Mouse (Mus musculus): ENCODE data around the gene Clic1. TPM values are rescaled to one million over a fixed set of nuclear protein-coding genes. Genes with fewer than 3 reads are reported as not detected.

Clic1 gene
- total RNA-seq, 2 experiments from 2014 or later, result 28.3 to 32.5 TPM

DNA sequence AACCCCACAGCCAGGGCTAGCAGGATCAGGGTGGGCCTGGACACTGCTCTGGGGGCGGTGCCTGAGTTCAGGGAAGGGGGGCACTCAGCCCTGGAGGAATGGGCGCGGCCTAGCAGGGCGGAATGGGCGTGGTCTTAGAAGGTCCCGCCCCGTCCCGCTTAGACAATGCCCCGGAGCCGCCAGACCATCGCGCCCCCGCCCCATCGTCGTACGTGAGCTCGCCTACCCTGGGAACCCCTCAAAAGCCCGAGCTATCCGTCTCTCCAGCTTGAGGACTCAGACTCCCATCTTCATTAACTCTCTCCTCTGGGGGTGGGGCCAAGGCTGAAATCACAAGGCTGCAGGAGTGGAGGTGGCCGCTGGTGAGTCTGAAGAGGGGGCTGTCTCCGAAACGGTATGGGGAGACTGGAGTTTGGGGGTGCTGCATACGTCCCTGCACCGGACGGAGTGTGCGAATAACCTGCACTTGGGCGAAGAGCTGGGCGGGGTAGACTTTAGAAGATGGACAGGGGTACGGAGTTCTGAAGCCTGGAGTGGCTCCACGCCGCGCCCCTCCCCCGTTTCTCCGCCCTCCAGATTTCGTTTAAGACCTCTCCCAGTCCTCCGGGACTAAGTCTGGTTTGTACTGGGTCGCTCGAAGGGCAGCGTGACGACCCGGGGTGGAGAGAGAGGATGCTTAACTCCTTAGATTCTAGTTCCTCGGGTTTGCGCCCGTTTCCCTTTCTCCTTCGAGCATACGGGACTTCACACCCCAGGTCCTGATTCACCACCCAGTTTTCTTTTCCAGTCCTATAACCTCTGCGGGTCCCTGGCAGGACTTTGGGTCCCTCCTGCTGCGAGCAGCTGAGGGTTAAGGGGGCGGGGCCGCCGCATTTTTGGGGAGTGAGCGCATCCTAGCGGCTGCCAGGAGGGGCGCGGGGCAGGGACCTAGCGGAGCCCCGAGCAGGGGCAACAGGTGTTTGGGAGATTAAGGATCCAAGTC is 9.4 kb downstream of the Clic1 start, which contains the start of gene Ddah2:
TSS of gene Ddah2 (plus strand) at position 125 of the 982 bp plus-strand sequence.
- DNase-seq, result peak; percentile 93
- intact Hi-C loops (cut with DNase I; ENCODE audit: low total_unique reads), result loop anchor here (2.0 kb wide), 1 partner anchor 38 kb away; no protein-coding TSS in a partner anchor

- DNase-seq, result no peak
- intact Hi-C loops (cut with DNase I; ENCODE audit: low total_unique reads), result no loop called here
Observed at GRCm38 (mm10) chr17:35060071-35060470, 10.3 kb downstream of the Clic1 start.

DNA sequence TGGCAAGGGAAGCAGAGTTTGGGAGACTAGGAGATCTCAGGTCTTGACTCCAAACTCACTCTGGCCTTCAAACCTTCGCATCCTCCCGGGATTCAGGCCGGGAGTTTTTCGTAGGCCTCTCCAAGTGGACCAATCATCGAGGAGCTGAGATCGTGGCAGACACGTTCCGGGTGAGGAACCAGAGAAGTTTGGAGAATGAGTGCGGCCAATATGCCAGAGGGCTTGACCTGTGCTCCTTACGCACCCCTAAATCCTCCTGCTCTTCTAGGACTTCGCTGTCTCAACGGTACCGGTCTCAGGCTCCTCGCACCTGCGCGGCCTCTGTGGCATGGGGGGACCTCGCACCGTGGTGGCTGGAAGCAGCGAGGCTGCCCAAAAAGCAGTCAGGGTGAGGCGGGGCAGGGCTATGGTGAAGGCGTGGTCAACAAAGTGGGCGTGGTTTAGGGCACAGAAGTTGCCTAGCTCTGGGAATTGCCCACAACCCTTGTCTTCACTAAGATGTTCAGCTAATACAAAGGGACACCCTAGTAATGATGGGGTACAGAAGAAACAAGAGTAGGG is 11.1 kb downstream of the Clic1 start:
- intact Hi-C loops (cut with DNase I; ENCODE audit: low total_unique reads), result no loop called here
- no peak for DNase-seq

DNA sequence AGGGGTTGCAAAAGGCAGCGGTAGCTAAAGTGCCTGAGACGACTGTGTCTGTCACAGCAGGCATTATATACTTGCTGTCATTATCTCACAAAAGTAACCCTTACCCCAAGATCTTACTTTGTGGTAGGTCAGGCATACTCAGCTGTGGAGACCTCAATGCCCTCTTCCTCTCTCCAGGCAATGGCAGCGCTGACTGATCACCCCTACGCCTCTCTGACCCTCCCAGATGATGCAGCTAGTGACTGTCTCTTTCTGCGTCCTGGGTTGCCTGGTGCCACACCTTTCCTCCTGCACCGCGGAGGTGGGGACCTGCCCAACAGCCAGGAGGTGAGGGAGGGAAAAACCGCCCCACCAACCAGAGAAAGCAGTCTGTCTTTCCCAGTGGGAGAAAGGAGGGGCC is 11.5 kb downstream of the Clic1 start:
- intact Hi-C loops (cut with DNase I; ENCODE audit: low total_unique reads), result no loop called here
- DNase-seq, result no peak

DNA sequence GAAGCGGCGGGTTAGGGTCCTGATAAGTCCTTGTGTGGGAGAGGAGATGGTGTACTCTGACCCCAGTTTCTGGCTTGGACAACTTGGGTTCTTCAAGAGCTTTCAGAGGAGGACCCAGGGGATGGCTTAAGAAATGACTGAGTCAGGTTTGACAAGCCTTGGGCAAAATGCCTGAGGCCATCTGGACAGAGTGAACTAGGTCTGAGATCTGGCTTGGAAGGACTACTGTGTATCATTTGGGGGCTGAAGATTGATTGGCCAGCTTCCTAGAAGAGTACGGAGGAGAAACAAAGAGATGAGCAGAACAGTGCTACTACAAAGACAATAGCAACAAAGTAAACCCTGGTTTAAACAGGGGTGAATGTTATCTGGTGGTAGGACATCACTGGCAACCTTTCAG is 13.7 kb downstream of the Clic1 start:
- DNase-seq, result no peak
- intact Hi-C loops (cut with DNase I; ENCODE audit: low total_unique reads), result no loop called here

DNA sequence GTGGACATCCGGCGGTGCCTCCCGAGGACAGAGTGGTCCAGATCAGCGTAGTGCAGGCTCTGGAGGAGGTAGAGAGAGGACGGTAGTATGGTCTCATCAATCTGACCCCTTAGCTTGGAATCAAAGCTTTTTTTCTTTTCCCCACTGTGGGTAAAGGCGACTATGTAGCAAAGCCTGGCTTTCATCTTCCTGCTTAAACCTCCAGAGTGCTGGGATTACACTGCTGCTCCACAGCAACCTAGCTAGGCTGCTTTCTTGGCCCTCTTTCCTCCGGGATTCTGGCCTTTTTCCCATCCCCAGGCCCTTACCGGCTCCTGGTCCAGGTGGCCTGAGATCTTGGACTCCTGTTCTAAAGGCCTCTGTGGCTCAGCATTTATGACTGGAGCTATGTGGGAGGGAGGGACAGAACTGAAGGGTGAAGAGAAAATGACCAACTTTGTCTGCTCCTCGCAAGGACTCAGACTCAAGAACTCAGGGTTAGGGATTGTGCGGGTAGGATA is 14.7 kb downstream of the Clic1 start:
- no peak for DNase-seq
- intact Hi-C loops (cut with DNase I; ENCODE audit: low total_unique reads), result no loop called here

GRCm38 (mm10) chr17:35064951-35065947 is 15.5 kb downstream of the Clic1 start, which contains the start of gene Ly6g6c:
Gene Ly6g6c, plus strand, starts transcription at chr17:35065388.
- intact Hi-C loops (cut with DNase I; ENCODE audit: low total_unique reads), result no loop called here
- peak; percentile 51 for DNase-seq

DNA sequence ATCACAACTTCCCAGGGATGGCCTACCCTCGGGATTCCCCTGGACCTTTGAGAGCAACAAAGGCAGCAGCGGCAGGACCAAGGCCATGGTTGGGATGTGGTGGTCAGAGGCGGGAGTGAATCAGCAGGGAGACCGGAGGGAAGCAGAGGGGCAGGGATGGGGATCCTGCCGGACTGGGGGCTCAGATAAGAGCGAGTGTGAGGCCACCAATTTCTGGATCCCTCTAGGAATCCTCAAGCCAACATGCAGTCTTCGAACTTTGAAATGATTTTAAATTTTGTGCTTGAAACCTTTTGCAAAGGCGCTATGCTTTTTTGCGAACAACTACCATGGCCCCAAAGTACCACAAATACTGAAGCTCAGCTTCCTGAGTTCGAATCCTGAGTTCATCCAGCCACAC is 16.3 kb downstream of the Clic1 start, which contains the start of gene Mpig6b:
TSS of gene Mpig6b (minus strand) at position 101 of the 400 bp plus-strand sequence.
- no peak for DNase-seq
- intact Hi-C loops (cut with DNase I; ENCODE audit: low total_unique reads), result no loop called here

- intact Hi-C loops (cut with DNase I; ENCODE audit: low total_unique reads), result no loop called here
- no peak for DNase-seq
Observed at GRCm38 (mm10) chr17:35068213-35068914, 18.6 kb downstream of the Clic1 start.

GRCm38 (mm10) chr17:35070556-35071229 is 20.9 kb downstream of the Clic1 start:
- intact Hi-C loops (cut with DNase I; ENCODE audit: low total_unique reads), result no loop called here
- no peak for DNase-seq

DNA sequence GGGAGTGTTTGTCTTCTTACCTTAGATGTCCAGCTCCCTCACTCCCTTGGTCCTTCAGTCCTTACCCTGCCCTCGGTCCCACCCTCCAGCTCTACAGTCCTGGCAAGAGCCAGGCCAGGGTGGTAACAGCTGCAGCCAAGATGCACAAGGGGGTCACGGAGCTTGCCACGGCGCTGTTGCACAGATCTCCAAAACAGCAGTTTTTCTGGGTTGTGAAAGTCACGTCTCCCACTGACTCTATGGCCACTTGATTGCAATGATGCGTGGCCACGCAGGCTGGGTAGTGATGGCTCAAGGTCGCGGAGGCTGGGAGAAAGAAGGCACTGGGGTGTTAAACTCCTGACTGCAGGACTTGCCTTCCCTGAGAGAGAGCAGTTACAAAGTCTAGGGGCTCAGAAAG is 21.7 kb downstream of the Clic1 start:
- intact Hi-C loops (cut with DNase I; ENCODE audit: low total_unique reads), result no loop called here
- no peak for DNase-seq

GRCm38 (mm10) chr17:35074097-35074496 is 24.3 kb downstream of the Clic1 start:
- intact Hi-C loops (cut with DNase I; ENCODE audit: low total_unique reads), result no loop called here
- no peak for DNase-seq

DNA sequence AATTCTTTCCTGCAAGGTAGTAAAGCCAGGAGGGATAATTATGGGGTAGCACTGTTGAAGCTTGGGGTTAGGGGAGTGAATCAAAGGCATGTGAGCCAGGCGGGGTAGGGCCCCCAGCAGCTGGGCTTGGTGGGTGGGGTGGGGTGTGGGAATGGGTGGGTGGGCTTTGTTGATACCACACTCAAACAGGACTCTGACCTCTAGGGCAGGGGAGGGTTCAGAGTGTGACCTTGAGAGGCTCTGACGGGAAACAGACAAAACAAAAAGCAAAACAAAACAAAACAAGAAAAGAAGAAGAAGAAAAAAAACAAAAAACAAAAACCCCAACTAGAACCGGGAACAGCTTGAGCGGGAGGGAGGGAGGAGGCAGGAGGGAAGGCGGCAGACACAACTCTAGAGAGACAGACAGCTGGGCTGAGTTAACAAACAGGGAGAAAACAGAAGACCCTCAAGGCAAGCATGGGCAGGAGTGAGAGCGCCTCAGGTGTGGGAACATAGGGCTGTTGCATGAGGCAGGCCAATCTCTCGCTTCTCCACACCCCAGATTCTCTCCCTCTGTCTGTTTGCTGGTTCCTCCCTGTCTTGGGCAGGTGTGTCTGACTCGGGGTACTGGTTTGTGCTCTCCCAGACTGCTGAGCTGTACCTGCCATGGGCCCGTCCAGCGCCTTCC is 26.9 kb downstream of the Clic1 start, which contains the start of gene Ly6g6e:
TSS of gene Ly6g6e (plus strand) at position 396 of the 670 bp plus-strand sequence.
- no peak for DNase-seq
- intact Hi-C loops (cut with DNase I; ENCODE audit: low total_unique reads), result no loop called here

DNA sequence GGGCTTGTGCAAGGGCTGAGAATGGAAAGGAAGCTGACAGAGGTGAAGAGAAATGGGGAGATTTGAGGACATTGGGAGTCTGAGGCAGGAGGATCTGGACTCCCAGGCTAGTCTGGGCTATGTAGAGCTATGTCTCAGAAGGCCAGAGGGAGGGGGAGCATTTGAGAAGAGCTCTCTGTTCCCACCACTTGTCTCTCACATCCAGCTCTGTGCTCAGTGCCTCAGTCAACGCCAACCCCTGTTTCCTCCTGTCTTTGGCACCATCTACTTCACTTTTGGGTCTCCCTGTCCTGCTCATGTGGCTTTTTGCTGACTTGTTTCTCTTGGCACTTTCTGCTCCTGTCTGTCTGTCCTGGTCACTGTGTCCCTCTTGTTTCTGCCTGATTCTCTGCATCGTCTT is 27.5 kb downstream of the Clic1 start:
- intact Hi-C loops (cut with DNase I; ENCODE audit: low total_unique reads), result no loop called here

DNA sequence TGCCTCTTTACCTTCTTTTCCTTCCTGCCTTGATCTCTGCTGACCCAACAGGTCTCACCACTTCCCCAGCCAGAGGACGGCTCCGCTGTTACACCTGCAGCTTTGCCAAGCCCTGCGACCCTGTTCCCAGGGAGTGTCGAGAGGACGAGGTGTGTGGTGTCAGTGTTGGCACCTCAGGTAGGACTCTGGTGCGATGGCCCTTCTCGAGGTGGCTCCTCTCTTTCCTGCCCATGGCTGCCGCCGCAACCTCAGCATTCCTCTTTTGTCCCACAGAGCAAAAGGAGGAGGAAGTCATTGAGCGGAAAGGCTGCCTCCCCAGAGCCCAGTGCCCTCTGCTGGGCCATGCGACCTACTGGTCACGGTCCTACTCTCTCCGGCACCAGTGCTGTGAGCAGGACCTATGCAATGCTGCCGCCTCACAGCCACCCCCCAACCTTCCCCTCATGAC is 28.0 kb downstream of the Clic1 start, which contains the start of gene Ly6g6d:
TSS of gene Ly6g6d (minus strand) at position 280 of the 448 bp plus-strand sequence.
- peak; percentile 49 for DNase-seq

More for the DNA sequence above, 27.5 kb downstream of the Clic1 start:
- no peak for DNase-seq

GRCm38 (mm10) chr17:35079778-35080177 is 30.0 kb downstream of the Clic1 start:
- intact Hi-C loops (cut with DNase I; ENCODE audit: low total_unique reads), result no loop called here
- DNase-seq, result no peak

More for the DNA sequence above, 28.0 kb downstream of the Clic1 start, which contains the start of gene Ly6g6d:
- intact Hi-C loops (cut with DNase I; ENCODE audit: low total_unique reads), result no loop called here

DNA sequence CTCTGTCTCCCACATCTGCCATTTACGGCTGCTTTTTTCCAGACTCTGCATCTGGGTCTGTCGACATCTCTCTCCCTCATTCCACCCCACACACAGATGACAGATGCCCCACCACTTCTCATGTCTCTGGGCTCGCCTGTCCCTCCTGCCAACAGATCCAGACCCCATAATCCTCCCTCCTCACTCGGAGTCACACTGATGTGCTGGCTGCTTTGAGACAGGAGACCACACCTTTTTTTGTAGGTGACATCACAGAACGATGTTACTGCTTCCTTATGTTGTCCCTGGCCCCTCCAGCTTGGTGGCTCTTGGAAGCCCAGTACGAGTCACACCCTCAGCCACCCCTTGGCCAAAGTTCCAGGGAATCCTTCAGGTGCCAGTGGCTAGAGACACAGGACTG is 30.5 kb downstream of the Clic1 start:
- no peak for DNase-seq
- intact Hi-C loops (cut with DNase I; ENCODE audit: low total_unique reads), result no loop called here
